Comparison of ENCODE assay signal across 10 mouse cellular contexts in the genomic region with DNA sequence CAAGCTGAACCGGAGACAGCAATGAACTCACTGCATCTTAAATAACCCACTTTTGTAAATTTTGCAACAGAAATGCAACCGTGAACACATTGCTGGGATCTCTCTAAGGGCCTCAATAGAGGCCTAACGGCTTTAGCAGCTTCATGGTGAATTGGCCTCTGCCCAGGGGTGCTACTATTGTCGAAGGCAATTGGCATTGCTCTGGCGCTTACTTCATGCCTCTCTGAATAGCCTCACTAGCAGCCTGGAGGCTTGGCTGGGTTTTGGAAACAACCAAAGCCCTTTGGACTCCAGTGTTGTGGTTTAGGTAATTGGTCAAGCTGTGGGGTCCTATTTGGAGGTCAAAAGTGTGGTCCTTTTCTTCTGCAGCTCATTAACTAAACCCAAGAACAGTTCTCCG.
A peak's percentile ranks its signal among the peaks of the same experiment; 100 is the strongest.
DNase-seq lines count a peak whose midpoint lies in the region; ATAC-seq lines count a peak whose summit lies in the region.
"Had no signal": no experiment of that assay in that cellular context is flagged by ENCODE, and none has a peak within 500 bp of the region (broad histone marks: within the 10 kb centered on the region; RNA-seq: fewer than 3 reads in every experiment).

No protein-coding gene starts in this region.

- no peak for ATAC-seq in kidney, embryonic 16.5 days (ENCODE audit: low FRiP score, low TSS enrichment)
- ATAC-seq in forebrain, embryonic 12.5 days (ENCODE audit: low FRiP score) = no peak
- no peak for ATAC-seq in midbrain, embryonic 14.5 days (ENCODE audit: low FRiP score, low TSS enrichment)
- no peak for ATAC-seq in erythroblast, adult 5-6 weeks (replicated peaks; ENCODE audit: low FRiP score, poor library complexity, severe bottlenecking)
- ATAC-seq in CD4-positive, CD25-positive, alpha-beta regulatory T cell, adult 4 months = no peak
- ATAC-seq: liver, postnatal 0 days had no signal

- H3K4me3 ChIP-seq in kidney, embryonic 16.5 days (ENCODE audit: low read length) = no peak overlapping the region
- H3K4me3 ChIP-seq in forebrain, embryonic 12.5 days (replicated peaks) = no peak overlapping the region
- no peak overlapping the region for H3K4me3 ChIP-seq in midbrain, embryonic 14.5 days (replicated peaks; ENCODE audit: low read depth, low read length)

- 0 out of 2 replicates have a peak, but pooled peaks cover 3% of the 10 kb centered on the region for H3K27me3 ChIP-seq in kidney, embryonic 16.5 days (ENCODE audit: insufficient read depth, low read length)
- peaks cover 5% of the 10 kb centered on the region; the same call in 1 of the 2 replicates for H3K27me3 ChIP-seq in forebrain, embryonic 12.5 days
- H3K27me3 ChIP-seq in midbrain, embryonic 14.5 days (ENCODE audit: control insufficient read depth, insufficient read depth, low read length) = no peaks in the 10 kb centered on the region

- no peaks in the 10 kb centered on the region for H3K36me3 ChIP-seq in kidney, embryonic 16.5 days (ENCODE audit: insufficient read depth, low read length)
- no peaks in the 10 kb centered on the region for H3K36me3 ChIP-seq in forebrain, embryonic 12.5 days (replicated peaks)
- no peaks in the 10 kb centered on the region for H3K36me3 ChIP-seq in midbrain, embryonic 14.5 days (ENCODE audit: control insufficient read depth, insufficient read depth, low read length)

- H3K9ac ChIP-seq in kidney, embryonic 16.5 days (replicated peaks; ENCODE audit: low read length) = no peak overlapping the region
- H3K9ac ChIP-seq in forebrain, embryonic 12.5 days = no peak overlapping the region
- no peak overlapping the region for H3K9ac ChIP-seq in midbrain, embryonic 14.5 days (replicated peaks; ENCODE audit: low read length)
- H3K9ac ChIP-seq: liver, postnatal 0 days had no signal

- 57% methylated on average over 6 of the region's 6 CpGs for WGBS in kidney, embryonic 16.5 days
- 9% methylated on average over 6 of the region's 6 CpGs for WGBS in forebrain, embryonic 12.5 days
- 8% methylated on average over 6 of the region's 6 CpGs for WGBS in midbrain, embryonic 14.5 days

- no peak overlapping the region for H3K27ac ChIP-seq in kidney, embryonic 16.5 days (ENCODE audit: low read length)
- H3K27ac ChIP-seq in forebrain, embryonic 12.5 days = peak overlapping the region; percentile 70
- no peak overlapping the region for H3K27ac ChIP-seq in midbrain, embryonic 14.5 days (replicated peaks; ENCODE audit: low read depth, low read length)

- no peaks in the 10 kb centered on the region for H3K9me3 ChIP-seq in kidney, embryonic 16.5 days (ENCODE audit: low read length)
- no peaks in the 10 kb centered on the region for H3K9me3 ChIP-seq in forebrain, embryonic 12.5 days
- H3K9me3 ChIP-seq in midbrain, embryonic 14.5 days (ENCODE audit: control insufficient read depth, low read length) = no peaks in the 10 kb centered on the region

- peak; percentile 54 for DNase-seq in kidney, adult 9 months
- DNase-seq in cerebellum, adult 9-10 months = peak; percentile 17
- peak; percentile 64 for DNase-seq in midbrain, embryonic 14.5 days
- DNase-seq: liver, postnatal 0 days; thymus, adult 18-20 months had no signal

- H3K4me1 ChIP-seq in kidney, embryonic 16.5 days (ENCODE audit: insufficient read depth, low read length) = peaks cover 25% of the 10 kb centered on the region
- peaks cover 45% of the 10 kb centered on the region for H3K4me1 ChIP-seq in forebrain, embryonic 12.5 days
- peaks cover 23% of the 10 kb centered on the region for H3K4me1 ChIP-seq in midbrain, embryonic 14.5 days (ENCODE audit: control insufficient read depth, insufficient read depth, low read length)

- no peak overlapping the region for H3K4me2 ChIP-seq in kidney, embryonic 16.5 days (replicated peaks; ENCODE audit: low read depth, low read length)
- no peak overlapping the region for H3K4me2 ChIP-seq in forebrain, embryonic 12.5 days
- no peak overlapping the region for H3K4me2 ChIP-seq in midbrain, embryonic 14.5 days (ENCODE audit: low read length)
- H3K4me2 ChIP-seq: heart, embryonic 11.5 days had no signal
